Mouse (Mus musculus) mature B cell (primary cell): ENCODE data around the gene Sfta2.

Source experiments
- in situ Hi-C: fragments of 300-500 bp; cut with MboI; formaldehyde crosslinking; loops from 2 replicates; pipeline ENCODE4 v1.14.3; 2019

Gene Sfta2

DNA sequence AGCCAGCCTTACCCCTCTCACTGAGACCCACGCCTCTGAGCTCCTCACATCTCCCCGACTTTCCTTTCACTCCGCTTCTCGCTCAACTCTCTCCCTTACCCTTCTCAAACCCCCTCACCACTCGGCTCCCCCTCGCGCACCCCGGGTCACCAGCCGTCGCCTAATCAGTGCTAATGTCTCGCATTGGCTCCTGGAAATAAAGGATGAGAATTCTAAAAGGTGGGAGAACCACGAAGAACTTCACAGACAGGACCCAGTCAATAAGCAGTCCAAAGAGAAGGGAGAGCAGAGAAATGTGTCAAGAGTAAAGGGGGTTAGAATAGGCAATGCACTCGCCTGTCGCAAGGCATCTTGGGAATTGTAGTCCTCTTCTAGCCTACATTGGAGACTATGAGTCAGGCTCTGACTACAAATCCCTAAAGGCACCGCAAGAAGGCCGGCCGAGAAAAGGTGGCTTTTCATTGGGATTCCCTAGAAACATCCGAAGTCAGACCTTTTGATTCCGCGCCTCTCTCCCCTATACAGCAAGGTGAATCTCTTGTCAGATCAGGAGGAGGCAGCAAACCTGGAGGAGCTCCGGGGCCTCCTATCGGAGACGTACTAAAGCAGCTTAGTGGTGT, 72.2 kb downstream of the Sfta2 start, which contains the start of gene Gtf2h4:
Gene Gtf2h4 (minus strand): TSS at position 324 of the 620 bp plus-strand sequence.
- in situ Hi-C loops = no loop called here

DNA sequence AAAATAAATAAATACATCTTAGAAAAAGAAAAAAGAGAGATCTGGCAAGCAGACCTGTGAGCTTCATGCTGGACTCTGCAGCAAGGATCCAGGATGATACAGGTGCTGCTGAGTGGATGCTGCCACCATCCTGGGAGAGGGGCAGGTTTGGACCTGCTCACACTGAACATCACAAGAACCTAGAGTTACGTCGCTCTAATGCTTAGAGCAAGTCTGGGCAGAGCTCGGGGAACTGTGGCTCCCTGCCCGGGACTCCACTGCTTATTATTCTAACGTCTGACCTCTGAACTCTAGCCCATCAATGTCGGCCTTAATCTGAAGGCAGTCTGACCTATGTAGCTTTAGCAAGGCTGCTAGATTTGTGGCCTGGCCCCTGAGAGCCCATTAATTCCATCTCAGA, 79.2 kb downstream of the Sfta2 start:
- in situ Hi-C loops = no loop called here

DNA sequence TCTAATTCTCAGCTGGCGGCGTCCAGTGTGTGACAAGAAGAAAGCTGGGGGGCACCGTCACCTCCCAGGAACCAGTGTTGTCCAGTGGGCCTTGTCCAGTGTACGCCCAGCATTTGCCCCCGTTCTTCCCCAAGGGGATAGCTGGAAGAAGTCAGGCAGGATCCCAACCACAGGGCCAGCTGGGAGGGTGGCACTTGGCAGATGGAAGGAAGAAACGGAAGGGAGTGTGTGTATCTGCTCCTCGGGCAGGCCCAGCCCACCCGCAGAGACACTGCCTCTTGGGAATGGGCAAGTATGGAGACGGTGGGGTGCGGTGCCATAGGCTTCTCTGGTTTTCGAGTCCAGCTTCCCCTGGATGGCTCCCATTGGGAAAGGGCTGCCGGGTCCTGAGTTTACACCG, 80.6 kb downstream of the Sfta2 start:
- in situ Hi-C loops = no loop called here

DNA sequence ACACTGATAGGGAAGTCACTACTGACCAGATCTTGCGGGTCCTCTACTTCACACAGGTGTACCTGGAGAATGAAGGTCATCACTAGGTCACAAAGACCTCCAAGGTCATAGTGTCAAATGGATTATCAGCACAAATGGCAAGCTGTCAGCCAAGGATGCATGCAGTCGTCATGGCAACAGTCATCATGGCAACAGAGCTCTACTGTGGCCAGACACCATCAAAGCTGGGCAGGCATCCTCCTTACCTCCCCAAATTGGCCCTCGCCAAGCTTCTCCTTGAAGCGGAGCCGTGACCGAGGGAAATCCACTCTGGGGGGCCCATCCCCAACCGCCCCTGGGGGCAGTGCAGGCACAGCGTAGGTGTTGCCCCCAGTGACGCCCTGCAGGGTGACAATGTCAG, 83.7 kb downstream of the Sfta2 start:
- in situ Hi-C loops = no loop called here

DNA sequence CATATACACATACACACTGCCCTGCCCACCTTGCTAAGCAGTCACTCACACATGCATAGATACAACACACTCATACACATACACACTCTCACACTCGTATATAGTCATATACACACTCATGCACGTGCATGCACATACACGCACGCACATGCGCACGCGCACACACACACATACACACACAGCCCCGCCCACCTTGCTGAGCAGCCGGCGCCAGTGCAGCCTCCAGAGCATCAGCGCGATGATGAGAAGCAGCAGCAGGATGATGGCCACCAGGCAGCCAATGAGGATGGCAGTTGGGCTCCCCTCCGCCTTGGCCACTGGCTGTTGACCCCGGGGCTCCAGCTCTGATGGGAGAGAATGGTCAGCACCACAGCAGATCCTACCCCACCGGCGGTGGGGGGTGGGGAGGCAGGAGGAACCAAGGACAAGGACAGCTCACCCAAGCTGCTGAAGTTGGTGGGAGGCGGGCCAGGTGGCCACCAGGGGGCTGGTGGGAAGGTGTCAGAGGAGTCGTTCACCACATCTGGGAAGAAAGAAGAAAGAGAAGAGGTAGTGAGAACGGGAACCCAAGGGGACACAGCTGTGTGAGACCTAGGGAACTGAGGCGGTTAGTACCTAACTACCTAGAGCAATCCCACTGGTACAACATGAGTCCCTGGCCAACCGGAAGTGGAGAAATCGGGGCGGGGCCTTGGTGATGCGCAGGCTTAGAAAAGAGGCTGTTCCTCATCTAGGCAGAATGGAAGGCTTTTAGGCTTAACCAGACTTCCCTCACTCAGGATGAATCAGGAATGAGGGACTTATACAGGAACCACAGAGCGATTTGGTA, 87.2 kb downstream of the Sfta2 start:
- in situ Hi-C loops = no loop called here

DNA sequence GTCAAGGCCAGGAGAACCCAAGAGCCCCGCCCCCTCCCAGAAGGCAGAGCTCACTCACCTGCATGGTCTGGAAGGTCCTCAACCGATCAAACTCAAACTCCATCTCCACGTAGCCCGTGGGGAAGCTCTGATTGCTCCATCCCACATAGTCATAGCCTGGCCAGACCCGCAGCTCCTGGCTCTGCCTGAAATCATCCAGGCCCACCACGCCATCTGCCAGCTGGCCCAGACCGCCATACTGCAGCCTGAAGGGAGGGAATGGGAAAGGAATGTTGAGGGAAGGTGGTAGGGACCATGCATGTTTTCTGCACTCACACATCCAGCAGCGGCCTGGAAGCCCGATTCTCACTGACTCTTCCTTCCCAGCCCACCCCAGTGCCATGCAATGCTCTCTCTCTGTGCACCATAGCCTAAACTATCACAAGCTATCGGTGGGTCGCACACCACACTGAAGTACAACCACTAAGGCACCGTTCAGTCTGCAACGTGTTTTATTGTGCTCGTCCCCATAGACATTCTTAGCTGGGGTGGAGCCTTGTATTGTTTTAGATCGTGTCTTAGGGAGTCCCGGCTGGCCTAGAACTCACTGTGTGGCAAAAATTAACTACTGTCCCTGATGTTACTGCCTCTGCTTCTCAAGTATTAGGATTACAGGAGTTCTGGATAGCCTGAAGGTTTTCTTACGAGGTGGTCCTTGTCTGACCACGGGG, 88.7 kb downstream of the Sfta2 start:
- in situ Hi-C loops = no loop called here

DNA sequence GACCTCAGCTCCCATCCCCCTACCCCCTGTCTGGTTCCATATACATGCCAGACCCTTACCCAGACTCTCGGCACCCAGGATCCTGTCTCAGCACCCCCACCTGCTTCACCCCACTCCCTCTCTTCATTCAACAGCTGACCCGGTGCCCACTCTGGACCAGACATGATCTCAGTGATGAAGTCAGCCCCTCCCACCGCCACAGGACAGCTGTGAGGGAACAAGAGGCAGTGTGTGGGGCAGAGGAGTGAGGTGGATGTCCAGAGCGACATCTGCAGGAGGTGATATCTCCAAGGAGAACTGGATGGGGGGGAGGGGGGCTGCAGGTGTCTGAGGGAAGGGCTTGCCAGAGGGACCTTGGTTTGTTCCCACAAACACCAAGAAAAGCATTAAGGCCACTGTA, 90.5 kb downstream of the Sfta2 start:
- in situ Hi-C loops = no loop called here

DNA sequence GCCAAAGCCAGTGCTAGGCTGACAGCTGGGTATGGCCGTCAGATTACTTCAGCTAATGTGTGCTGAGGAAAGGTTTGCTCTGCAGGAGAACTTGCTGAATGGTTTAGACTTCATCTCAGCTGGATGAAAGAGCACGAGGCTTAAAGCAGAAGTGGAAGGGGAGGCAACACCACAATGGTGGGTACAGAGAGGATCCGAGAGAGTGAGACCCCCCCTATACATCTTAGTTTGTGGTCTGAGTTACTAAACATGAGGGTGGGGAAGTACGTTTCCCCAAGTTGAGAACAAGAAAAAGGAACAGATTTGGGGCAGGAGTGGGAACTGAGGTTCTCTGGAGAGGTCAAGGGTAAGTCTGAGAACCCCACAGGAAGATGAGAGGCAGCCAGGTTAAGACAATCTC, 91.0 kb downstream of the Sfta2 start:
- in situ Hi-C loops = no loop called here

DNA sequence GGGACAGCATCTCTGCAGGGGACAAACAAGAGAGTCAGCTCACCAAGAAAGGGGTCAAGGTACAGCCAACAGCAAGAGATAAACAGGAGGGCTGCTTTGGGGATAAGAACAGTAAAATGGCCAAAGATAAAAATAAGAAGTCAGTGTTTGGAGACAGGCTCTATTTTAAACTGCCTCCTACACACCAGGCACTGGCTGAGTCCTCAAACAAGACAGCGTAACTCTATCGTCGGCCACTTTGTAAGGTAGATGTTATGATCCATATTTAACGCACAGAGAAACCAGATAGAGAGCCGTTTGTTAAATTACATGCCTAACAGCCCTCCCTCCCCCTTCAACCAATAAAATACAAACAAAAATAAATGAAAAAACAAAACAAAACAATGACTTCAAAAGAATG, 92.6 kb downstream of the Sfta2 start:
- in situ Hi-C loops = no loop called here

DNA sequence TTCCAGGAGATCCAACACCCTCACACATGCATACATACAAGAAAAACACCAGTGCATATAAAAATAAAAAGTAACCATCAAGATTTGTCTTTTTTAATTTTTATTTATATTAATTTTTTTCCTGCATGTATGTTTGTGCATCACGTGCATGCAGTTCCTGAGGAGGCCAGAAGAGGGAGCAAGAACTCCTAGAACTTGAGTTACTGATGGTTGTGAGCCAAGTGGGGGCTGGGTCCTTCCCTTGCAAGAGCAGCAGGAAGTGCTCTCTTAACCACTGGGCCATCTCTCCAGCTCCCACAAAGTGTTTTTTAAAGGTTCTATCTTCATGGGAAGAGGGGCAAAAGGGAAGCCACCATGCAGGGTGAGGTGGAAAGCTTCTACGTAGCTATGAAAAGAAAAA, 93.9 kb downstream of the Sfta2 start:
- in situ Hi-C loops = no loop called here

DNA sequence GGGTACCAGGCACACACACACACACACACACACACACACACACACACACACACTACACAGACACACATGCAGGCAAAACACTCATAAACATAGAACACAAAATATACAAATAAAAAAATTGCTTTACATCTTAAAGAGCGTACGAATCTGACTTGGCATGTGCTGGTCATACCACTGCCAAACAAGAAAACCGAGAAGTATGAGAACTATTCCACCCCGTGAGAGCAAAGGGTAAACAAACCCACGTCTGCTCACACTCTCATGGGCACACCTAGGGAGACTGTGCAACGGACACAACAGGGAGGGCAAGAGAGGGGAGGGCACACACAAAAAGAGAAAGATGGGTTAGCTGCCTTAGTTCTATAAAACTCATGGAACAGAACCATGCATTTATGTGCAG, 95.3 kb downstream of the Sfta2 start:
- in situ Hi-C loops = no loop called here

DNA sequence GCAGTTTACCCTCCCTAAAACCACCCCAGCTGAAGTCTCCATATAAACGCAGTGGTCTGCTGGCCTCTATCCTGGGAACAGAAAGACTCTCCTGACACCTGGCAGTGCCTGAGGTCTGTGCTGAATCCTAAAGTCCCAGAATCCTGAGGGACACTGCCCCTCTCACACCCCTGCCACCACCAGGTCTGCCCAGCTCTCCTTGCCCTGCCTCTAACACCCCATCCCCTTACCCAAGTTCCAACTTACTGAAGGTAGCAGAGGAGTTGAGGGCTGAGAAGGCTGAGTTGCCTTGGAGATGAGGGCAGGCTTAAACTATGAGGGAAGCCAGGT, 96.0 kb downstream of the Sfta2 start:
- in situ Hi-C loops = no loop called here

DNA sequence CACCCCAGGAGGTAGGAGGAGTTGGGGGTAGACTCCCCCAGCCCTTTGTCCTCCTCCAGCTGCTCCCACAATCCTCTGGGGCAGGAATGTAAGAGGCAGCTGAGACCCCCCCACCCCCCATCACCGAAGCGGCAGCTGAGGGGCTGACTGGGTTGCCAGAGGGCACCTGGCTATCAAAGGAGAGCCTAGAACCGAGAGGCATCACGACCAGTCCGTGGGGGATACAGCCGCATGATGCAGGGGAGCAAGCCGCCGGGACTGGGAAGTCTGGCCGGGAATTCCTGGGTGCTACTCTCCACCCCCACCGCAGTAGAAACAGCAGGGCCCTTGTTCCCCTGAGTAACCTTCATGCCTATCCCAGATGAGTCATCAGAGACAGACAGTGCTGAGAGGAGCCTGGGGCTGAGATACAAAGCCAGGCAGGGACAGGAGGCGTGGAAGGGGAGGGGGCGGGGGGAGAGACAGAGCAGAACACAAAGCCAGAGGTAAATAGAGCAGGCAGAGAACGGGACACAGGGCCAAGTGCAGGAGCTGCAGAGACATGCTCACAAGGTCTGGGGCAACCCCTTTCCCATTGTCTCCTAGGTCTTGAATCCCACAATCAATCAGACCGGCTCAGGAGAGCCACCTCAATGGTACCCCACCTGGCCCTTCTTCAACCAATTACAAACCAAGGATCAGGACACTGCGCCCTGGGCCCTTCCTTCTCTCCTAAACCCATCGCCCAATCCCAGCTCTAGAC, 96.6 kb downstream of the Sfta2 start:
- in situ Hi-C loops = no loop called here

DNA sequence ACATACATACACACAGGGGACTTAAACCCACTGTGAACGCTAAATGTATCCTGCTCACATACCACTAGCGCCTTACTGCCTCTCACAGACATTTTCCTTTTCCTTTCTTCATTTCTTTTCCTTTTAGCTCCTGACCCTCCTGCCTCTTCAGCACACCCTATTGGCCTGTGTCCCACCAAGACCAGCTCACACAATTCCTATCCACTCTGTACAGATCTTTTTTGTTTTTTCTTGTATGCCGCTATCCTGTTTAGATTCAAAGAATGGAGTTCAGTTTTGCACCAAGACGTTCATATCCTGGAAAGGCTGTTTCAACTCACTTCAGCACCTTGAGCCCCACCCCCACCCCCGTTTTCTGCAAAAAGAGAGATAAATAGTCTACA, 97.1 kb downstream of the Sfta2 start:
- in situ Hi-C loops = no loop called here

DNA sequence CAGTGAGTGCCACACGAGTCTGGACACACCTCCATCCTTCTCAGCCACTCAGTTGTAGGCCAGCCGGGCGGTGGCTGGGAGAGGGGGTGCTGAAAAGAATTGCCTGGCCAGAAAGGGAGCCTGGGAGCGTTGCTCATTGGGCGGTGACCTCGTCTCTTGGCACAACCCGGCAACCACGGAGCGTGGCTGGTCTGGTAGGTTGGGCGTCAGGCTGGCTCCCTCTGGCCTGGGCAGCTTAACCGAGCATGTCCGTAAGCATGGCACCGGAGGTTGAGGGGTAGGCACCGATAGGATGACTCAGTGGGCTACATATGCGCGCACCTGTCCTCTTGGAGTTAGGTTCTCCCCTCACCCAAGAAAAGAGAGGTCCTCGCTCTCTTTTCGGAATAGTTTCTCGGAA, 98.6 kb downstream of the Sfta2 start:
- in situ Hi-C loops = no loop called here
